Mouse (Mus musculus): Measurements from ENCODE around the gene Pard3. TPM values are rescaled to one million over a fixed set of nuclear protein-coding genes. Genes with fewer than 3 reads are reported as not detected.

Pard3 gene
- polyA plus RNA-seq, 2 experiments, result 4.5 TPM

DNA sequence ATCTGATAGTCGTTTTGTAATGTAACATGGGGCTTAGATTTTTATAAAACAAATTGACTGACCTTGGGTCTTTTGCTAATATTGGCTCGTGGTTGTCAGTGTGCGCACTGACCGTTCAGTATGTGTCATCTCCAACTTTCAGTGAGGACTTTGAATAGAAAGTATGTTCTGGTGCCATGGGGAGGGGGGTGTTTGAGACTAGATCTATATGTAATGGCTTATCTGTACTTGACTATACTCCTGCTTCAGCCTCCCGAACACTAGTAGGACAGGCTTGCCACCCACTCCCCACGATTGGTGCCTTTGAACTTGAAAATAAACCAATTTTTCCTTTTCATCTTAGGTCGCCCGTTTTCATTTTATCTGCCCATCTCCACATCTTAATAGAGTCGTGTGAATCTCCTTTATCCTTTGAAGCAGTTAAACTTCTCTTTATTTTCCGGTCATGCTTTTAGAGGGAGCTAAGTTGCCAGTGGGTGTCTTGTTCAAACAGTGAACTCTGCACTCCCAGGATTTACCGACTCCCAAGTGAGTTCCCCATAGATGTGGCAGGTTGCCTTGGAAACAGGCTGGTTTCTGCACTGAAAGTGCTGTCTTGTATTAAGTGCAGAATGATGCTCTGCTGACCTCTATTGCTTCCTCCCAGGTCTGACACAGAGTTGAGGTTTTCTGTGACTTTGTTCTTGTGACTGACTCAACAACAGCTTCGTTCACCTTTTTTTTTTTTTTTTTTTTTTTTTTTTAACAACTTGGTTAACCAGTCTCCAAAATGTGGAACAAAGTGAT, 204.7 kb downstream of the Pard3 start:
- Histone ChIP-seq H3K27ac (no peak overlapping the region), H3K9me3 (ENCODE audit: control insufficient read depth, low read length) (no peaks in the 10 kb centered on the region), H3K9ac (replicated peaks) (no peak overlapping the region), H3K36me3 (replicated peaks; ENCODE audit: control insufficient read depth, insufficient read depth, low read depth) (no peaks in the 10 kb centered on the region), H3K4me1 (replicated peaks; ENCODE audit: control insufficient read depth in 2 of 2, insufficient read depth in 2 of 2, low read length in 1 of 2) (no peaks in the 10 kb centered on the region), H3K4me2 (ENCODE audit: low read depth) (no peak overlapping the region), H3K27me3 (ENCODE audit: control insufficient read depth, insufficient read depth, low read length) (no peaks in the 10 kb centered on the region), H3K4me3 (ENCODE audit: insufficient read depth in 1 of 2, low read depth in 2 of 2, low read length in 2 of 2) (no peak overlapping the region)
- ATAC-seq (ENCODE audit: insufficient read depth) (no peak), DNase-seq (ENCODE audit: low read depth in 3 of 3, low spot score in 3 of 3) (no peak)
- TF ChIP-seq CTCF (IDR thresholded peaks at IDR 0.05; ENCODE audit: low read depth) (no peak), EP300 (IDR thresholded peaks at IDR 0.05; ENCODE audit: low read depth) (no peak)
- WGBS (ENCODE audit: insufficient replicate concordance), result 52% methylated on average over 12 of the region's 12 CpGs

DNA sequence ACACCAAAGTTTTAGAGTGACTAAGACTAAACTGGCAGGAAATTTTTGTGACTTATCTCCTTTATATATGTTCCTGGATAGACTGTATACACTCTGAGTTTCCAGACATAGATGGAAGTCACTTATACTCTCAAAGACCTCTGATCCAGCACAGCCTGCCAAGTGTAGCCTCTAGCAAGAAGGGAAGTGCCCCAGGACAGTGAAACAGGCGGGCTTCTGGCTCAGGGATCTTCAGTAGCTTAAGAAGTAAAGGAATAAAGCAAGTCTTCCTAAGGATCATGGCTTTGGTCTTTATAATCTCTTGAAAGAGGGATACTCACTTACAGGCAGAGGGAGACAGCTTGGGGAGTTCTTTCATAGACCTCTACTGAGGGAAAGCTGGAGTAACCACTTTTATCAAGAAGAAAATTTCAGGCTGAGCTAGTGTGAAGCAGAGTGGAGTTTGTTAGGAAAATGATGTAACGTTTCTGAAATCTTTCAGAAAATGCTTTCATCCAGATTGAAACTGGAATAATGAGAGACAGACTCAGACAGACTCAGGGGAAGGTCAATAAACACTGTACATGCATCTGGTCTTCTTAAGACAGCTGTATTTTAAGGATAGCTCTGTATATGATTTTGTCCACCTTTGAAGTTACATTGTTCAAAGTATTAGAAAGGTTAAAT, 205.5 kb downstream of the Pard3 start:
- H3K36me3 ChIP-seq (replicated peaks; ENCODE audit: control insufficient read depth, insufficient read depth, low read depth), result no peaks in the 10 kb centered on the region
- H3K4me1 ChIP-seq (replicated peaks; ENCODE audit: control insufficient read depth in 2 of 2, insufficient read depth in 2 of 2, low read length in 1 of 2), result no peaks in the 10 kb centered on the region
- no peak overlapping the region for H3K4me3 ChIP-seq (ENCODE audit: insufficient read depth in 1 of 2, low read depth in 2 of 2, low read length in 2 of 2)
- H3K4me2 ChIP-seq (ENCODE audit: low read depth), result no peak overlapping the region
- ATAC-seq (ENCODE audit: insufficient read depth), result no peak
- H3K9me3 ChIP-seq (ENCODE audit: control insufficient read depth, low read length), result no peaks in the 10 kb centered on the region
- H3K27me3 ChIP-seq (ENCODE audit: control insufficient read depth, insufficient read depth, low read length), result no peaks in the 10 kb centered on the region
- H3K9ac ChIP-seq (replicated peaks), result no peak overlapping the region
- WGBS (ENCODE audit: insufficient replicate concordance), result 37% methylated on average over 2 of the region's 2 CpGs
- no peak for DNase-seq (ENCODE audit: low read depth in 3 of 3, low spot score in 3 of 3)
- H3K27ac ChIP-seq, result no peak overlapping the region
- TF ChIP-seq EP300 (IDR thresholded peaks at IDR 0.05; ENCODE audit: low read depth) (no peak), CTCF (IDR thresholded peaks at IDR 0.05; ENCODE audit: low read depth) (no peak)

- TF ChIP-seq EP300 (IDR thresholded peaks at IDR 0.05; ENCODE audit: low read depth) (no peak), CTCF (IDR thresholded peaks at IDR 0.05; ENCODE audit: low read depth) (no peak)
- Histone ChIP-seq H3K4me1 (replicated peaks; ENCODE audit: control insufficient read depth in 2 of 2, insufficient read depth in 2 of 2, low read length in 1 of 2) (no peaks in the 10 kb centered on the region), H3K27ac (no peak overlapping the region), H3K9ac (replicated peaks) (no peak overlapping the region), H3K9me3 (ENCODE audit: control insufficient read depth, low read length) (no peaks in the 10 kb centered on the region), H3K36me3 (replicated peaks; ENCODE audit: control insufficient read depth, insufficient read depth, low read depth) (no peaks in the 10 kb centered on the region), H3K4me2 (ENCODE audit: low read depth) (no peak overlapping the region), H3K27me3 (ENCODE audit: control insufficient read depth, insufficient read depth, low read length) (no peaks in the 10 kb centered on the region), H3K4me3 (ENCODE audit: insufficient read depth in 1 of 2, low read depth in 2 of 2, low read length in 2 of 2) (no peak overlapping the region)
- 59% methylated on average over 3 of the region's 3 CpGs for WGBS (ENCODE audit: insufficient replicate concordance)
- ATAC-seq (ENCODE audit: insufficient read depth), result no peak
- no peak for DNase-seq (ENCODE audit: low read depth in 3 of 3, low spot score in 3 of 3)
Observed at GRCm38 (mm10) chr8:127271186-127271585, 207.5 kb downstream of the Pard3 start.

- Histone ChIP-seq H3K4me2 (ENCODE audit: low read depth) (no peak overlapping the region), H3K36me3 (replicated peaks; ENCODE audit: control insufficient read depth, insufficient read depth, low read depth) (no peaks in the 10 kb centered on the region), H3K27me3 (ENCODE audit: control insufficient read depth, insufficient read depth, low read length) (no peaks in the 10 kb centered on the region), H3K4me3 (ENCODE audit: insufficient read depth in 1 of 2, low read depth in 2 of 2, low read length in 2 of 2) (no peak overlapping the region), H3K9me3 (ENCODE audit: control insufficient read depth, low read length) (no peaks in the 10 kb centered on the region), H3K9ac (replicated peaks) (no peak overlapping the region), H3K27ac (no peak overlapping the region), H3K4me1 (replicated peaks; ENCODE audit: control insufficient read depth in 2 of 2, insufficient read depth in 2 of 2, low read length in 1 of 2) (no peaks in the 10 kb centered on the region)
- DNase-seq (ENCODE audit: low read depth in 3 of 3, low spot score in 3 of 3) (no peak), ATAC-seq (ENCODE audit: insufficient read depth) (no peak)
- TF ChIP-seq CTCF (IDR thresholded peaks at IDR 0.05; ENCODE audit: low read depth) (no peak), EP300 (IDR thresholded peaks at IDR 0.05; ENCODE audit: low read depth) (no peak)
- WGBS (ENCODE audit: insufficient replicate concordance), result 73% methylated on average over 7 of the region's 7 CpGs
Observed at GRCm38 (mm10) chr8:127280299-127280974, 216.7 kb downstream of the Pard3 start.

GRCm38 (mm10) chr8:127281035-127281434, 217.3 kb downstream of the Pard3 start:
- Histone ChIP-seq H3K4me3 (ENCODE audit: insufficient read depth in 1 of 2, low read depth in 2 of 2, low read length in 2 of 2) (no peak overlapping the region), H3K27me3 (ENCODE audit: control insufficient read depth, insufficient read depth, low read length) (no peaks in the 10 kb centered on the region)

More at GRCm38 (mm10) chr8:127281035-127281434, 217.3 kb downstream of the Pard3 start:
- no peak overlapping the region for H3K4me2 ChIP-seq (ENCODE audit: low read depth)
- H3K4me1 ChIP-seq (replicated peaks; ENCODE audit: control insufficient read depth in 2 of 2, insufficient read depth in 2 of 2, low read length in 1 of 2), result no peaks in the 10 kb centered on the region
- TF ChIP-seq EP300 (IDR thresholded peaks at IDR 0.05; ENCODE audit: low read depth), result no peak
- TF ChIP-seq CTCF (IDR thresholded peaks at IDR 0.05; ENCODE audit: low read depth), result no peak
- no peak for ATAC-seq (ENCODE audit: insufficient read depth)
- H3K27ac ChIP-seq, result no peak overlapping the region
- no peak overlapping the region for H3K9ac ChIP-seq (replicated peaks)
- no peaks in the 10 kb centered on the region for H3K9me3 ChIP-seq (ENCODE audit: control insufficient read depth, low read length)
- no peaks in the 10 kb centered on the region for H3K36me3 ChIP-seq (replicated peaks; ENCODE audit: control insufficient read depth, insufficient read depth, low read depth)
- WGBS (ENCODE audit: insufficient replicate concordance), result 60% methylated on average over 4 of the region's 4 CpGs
- DNase-seq (ENCODE audit: low read depth in 3 of 3, low spot score in 3 of 3), result no peak
